In the genomic region with DNA sequence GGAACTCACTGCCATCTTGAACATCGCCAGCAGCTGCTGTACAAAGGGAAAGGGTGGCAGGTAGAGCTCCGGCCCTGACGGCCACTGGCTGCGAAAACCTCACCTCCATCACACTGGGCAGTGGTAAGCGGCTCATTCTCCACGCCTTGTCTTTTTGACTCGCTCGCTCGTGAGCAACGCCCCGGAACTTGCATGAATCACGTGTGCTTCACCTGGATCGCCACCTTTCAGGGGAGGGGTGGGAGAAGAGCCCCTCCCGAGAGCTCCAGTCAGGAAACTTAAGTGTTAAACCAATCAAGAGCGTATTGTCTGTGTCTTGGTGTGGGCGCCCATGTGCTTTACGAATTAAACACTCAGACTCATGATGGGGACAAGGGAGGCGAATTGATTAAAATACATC, we compare ENCODE assay signal across 32 mouse cellular contexts.
DNase-seq lines count a peak whose midpoint lies in the region; ATAC-seq and TF ChIP-seq lines count a peak whose summit lies in the region.
"Had no signal": no experiment of that assay in that cellular context is flagged by ENCODE, and none has a peak within 500 bp of the region (broad histone marks: within the 10 kb centered on the region; RNA-seq: fewer than 3 reads in every experiment).

No protein-coding gene starts in this region.

- 0 out of 2 replicates have a peak, but pooled peaks have one; percentile 18 for ATAC-seq in forebrain, embryonic 14.5 days
- ATAC-seq in hindbrain, embryonic 16.5 days, result no peak
- ATAC-seq in hindbrain, embryonic 12.5 days (ENCODE audit: low FRiP score), result no peak
- ATAC-seq: inflammation-experienced regulatory T-cells, adult 6 months; midbrain, embryonic 15.5 days had no signal

- H3K36me3 ChIP-seq in forebrain, embryonic 14.5 days (ENCODE audit: control insufficient read depth, insufficient read depth, low read length), result no peaks in the 10 kb centered on the region
- no peaks in the 10 kb centered on the region; the same call in 1 of the 2 replicates for H3K36me3 ChIP-seq in forebrain, embryonic 10.5 days (replicated peaks)
- no peaks in the 10 kb centered on the region for H3K36me3 ChIP-seq in hindbrain, embryonic 16.5 days (ENCODE audit: control insufficient read depth, insufficient read depth, low read length)
- 0 out of 2 replicates have a peak, but pooled peaks cover 3% of the 10 kb centered on the region for H3K36me3 ChIP-seq in hindbrain, embryonic 12.5 days
- no peaks in the 10 kb centered on the region for H3K36me3 ChIP-seq in midbrain, embryonic 10.5 days
- H3K36me3 ChIP-seq: embryonic facial prominence, embryonic 15.5 days; liver, embryonic 15.5 days; midbrain, embryonic 15.5 days had no signal

- no peak overlapping the region for H3K4me3 ChIP-seq in forebrain, embryonic 14.5 days (ENCODE audit: low read depth, low read length)
- no peak overlapping the region for H3K4me3 ChIP-seq in forebrain, embryonic 10.5 days
- H3K4me3 ChIP-seq in hindbrain, embryonic 16.5 days (ENCODE audit: low read length), result no peak overlapping the region
- H3K4me3 ChIP-seq in hindbrain, embryonic 12.5 days, result no peak overlapping the region
- H3K4me3 ChIP-seq in midbrain, embryonic 10.5 days, result no peak overlapping the region
- H3K4me3 ChIP-seq: embryonic facial prominence, embryonic 10.5 days; embryonic facial prominence, embryonic 15.5 days; kidney, embryonic 15.5 days; left cerebral cortex, adult 2 months; limb, embryonic 12.5 days; liver, embryonic 15.5 days; midbrain, embryonic 15.5 days had no signal

- no peak overlapping the region for H3K4me2 ChIP-seq in forebrain, embryonic 14.5 days (ENCODE audit: low read length)
- H3K4me2 ChIP-seq in hindbrain, embryonic 16.5 days (ENCODE audit: low read length), result no peak overlapping the region
- no peak overlapping the region for H3K4me2 ChIP-seq in hindbrain, embryonic 12.5 days (replicated peaks)
- H3K4me2 ChIP-seq: embryonic facial prominence, embryonic 15.5 days; heart, embryonic 11.5 days; kidney, embryonic 15.5 days; limb, embryonic 12.5 days; liver, embryonic 15.5 days; lung, embryonic 14.5 days; midbrain, embryonic 15.5 days had no signal

- no peak for TF ChIP-seq CTCF in brain, embryonic 14.5 days (IDR thresholded peaks at IDR 0.05; ENCODE audit: borderline replicate concordance, extremely low read depth, insufficient read depth, insufficient read length)

- TF ChIP-seq POLR2A in brain, embryonic 14.5 days (IDR thresholded peaks at IDR 0.05; ENCODE audit: borderline replicate concordance, extremely low read depth, insufficient read depth, insufficient read length, poor library complexity, severe bottlenecking), result no peak

- no peak overlapping the region for H3K27ac ChIP-seq in forebrain, embryonic 14.5 days (ENCODE audit: low read depth, low read length)
- H3K27ac ChIP-seq in forebrain, embryonic 10.5 days, result no peak overlapping the region
- 0 out of 2 replicates have a peak overlapping the region, but pooled peaks have one; percentile 19 for H3K27ac ChIP-seq in hindbrain, embryonic 16.5 days (ENCODE audit: low read depth, low read length)
- no peak overlapping the region for H3K27ac ChIP-seq in hindbrain, embryonic 12.5 days
- H3K27ac ChIP-seq in midbrain, embryonic 10.5 days (replicated peaks), result no peak overlapping the region
- H3K27ac ChIP-seq: embryonic facial prominence, embryonic 10.5 days; embryonic facial prominence, embryonic 15.5 days; kidney, embryonic 15.5 days; left cerebral cortex, adult 2 months; limb, embryonic 12.5 days; liver, embryonic 15.5 days; midbrain, embryonic 15.5 days; stomach, postnatal 0 days had no signal

- peaks cover 2% of the 10 kb centered on the region; the same call in 1 of the 2 replicates for H3K4me1 ChIP-seq in forebrain, embryonic 14.5 days (ENCODE audit: control insufficient read depth, insufficient read depth, low read length)
- H3K4me1 ChIP-seq in forebrain, embryonic 10.5 days, result peaks cover 9% of the 10 kb centered on the region
- H3K4me1 ChIP-seq in hindbrain, embryonic 16.5 days (ENCODE audit: control insufficient read depth, insufficient read depth, low read depth, low read length), result peaks cover 2% of the 10 kb centered on the region
- H3K4me1 ChIP-seq in hindbrain, embryonic 12.5 days, result peaks cover 16% of the 10 kb centered on the region
- peaks cover 24% of the 10 kb centered on the region for H3K4me1 ChIP-seq in midbrain, embryonic 10.5 days
- H3K4me1 ChIP-seq: liver, embryonic 15.5 days had no signal

- no peaks in the 10 kb centered on the region for H3K27me3 ChIP-seq in forebrain, embryonic 14.5 days (replicated peaks; ENCODE audit: control insufficient read depth, insufficient read depth, low read length)
- H3K27me3 ChIP-seq in forebrain, embryonic 10.5 days (ENCODE audit: poor library complexity, severe bottlenecking), result no peaks in the 10 kb centered on the region
- no peaks in the 10 kb centered on the region for H3K27me3 ChIP-seq in hindbrain, embryonic 16.5 days (replicated peaks; ENCODE audit: control insufficient read depth, insufficient read depth, low read length)
- peaks cover 3% of the 10 kb centered on the region; the same call in 1 of the 2 replicates for H3K27me3 ChIP-seq in hindbrain, embryonic 12.5 days
- no peaks in the 10 kb centered on the region for H3K27me3 ChIP-seq in midbrain, embryonic 10.5 days (ENCODE audit: low read depth, poor library complexity, severe bottlenecking)
- H3K27me3 ChIP-seq: embryonic facial prominence, embryonic 15.5 days; kidney, embryonic 15.5 days; limb, embryonic 12.5 days; liver, embryonic 15.5 days; midbrain, embryonic 15.5 days had no signal

- H3K9ac ChIP-seq in forebrain, embryonic 14.5 days (ENCODE audit: low read length), result no peak overlapping the region
- no peak overlapping the region for H3K9ac ChIP-seq in hindbrain, embryonic 16.5 days (ENCODE audit: low read depth, low read length)
- no peak overlapping the region for H3K9ac ChIP-seq in hindbrain, embryonic 12.5 days
- H3K9ac ChIP-seq: embryonic facial prominence, embryonic 15.5 days; kidney, embryonic 15.5 days; limb, embryonic 12.5 days; liver, embryonic 15.5 days; lung, embryonic 14.5 days; midbrain, embryonic 15.5 days had no signal

- H3K9me3 ChIP-seq in forebrain, embryonic 14.5 days (replicated peaks; ENCODE audit: control insufficient read depth, low read length), result no peaks in the 10 kb centered on the region
- H3K9me3 ChIP-seq in forebrain, embryonic 10.5 days, result no peaks in the 10 kb centered on the region
- no peaks in the 10 kb centered on the region for H3K9me3 ChIP-seq in hindbrain, embryonic 16.5 days (ENCODE audit: control insufficient read depth, low read length)
- no peaks in the 10 kb centered on the region for H3K9me3 ChIP-seq in hindbrain, embryonic 12.5 days (replicated peaks)
- H3K9me3 ChIP-seq in midbrain, embryonic 10.5 days (replicated peaks), result no peaks in the 10 kb centered on the region
- H3K9me3 ChIP-seq: embryonic facial prominence, embryonic 10.5 days; embryonic facial prominence, embryonic 15.5 days; kidney, embryonic 15.5 days; limb, embryonic 12.5 days; liver, embryonic 15.5 days; midbrain, embryonic 15.5 days had no signal

- DNase-seq in forebrain, embryonic 14.5 days (ENCODE audit: low spot score), result no peak
- no peak for DNase-seq in forebrain, embryonic 10.5 days (ENCODE audit: extremely low spot score, low spot score)
- peak; percentile 34 for DNase-seq in brain, embryonic 14.5 days (ENCODE audit: low read depth)
- no peak for DNase-seq in spleen, postnatal 4 days (ENCODE audit: low spot score in 2 of 2)
- DNase-seq in midbrain, embryonic 10.5 days (ENCODE audit: low spot score), result no peak
- DNase-seq: adrenal gland, adult 8-10 months; cerebellum, adult 8-10 months; cerebellum, postnatal 25 days; gastrocnemius, postnatal 36 days; heart, adult 18-20 months; heart, postnatal 36 days; kidney, adult 11 months; kidney, postnatal 25 days; lung, embryonic 14.5 days; lung, postnatal 14 days; retina, postnatal 1 day; right cerebral cortex, postnatal 14 days; spleen, adult 18-20 months; thymus, adult 18-20 months; thymus, postnatal 36 days had no signal

- WGBS in forebrain, embryonic 14.5 days, result 91% methylated on average over 18 of the region's 18 CpGs
- 93% methylated on average over 18 of the region's 18 CpGs for WGBS in forebrain, embryonic 10.5 days
- 88% methylated on average over 18 of the region's 18 CpGs for WGBS in hindbrain, embryonic 16.5 days
- WGBS in hindbrain, embryonic 12.5 days, result 94% methylated on average over 18 of the region's 18 CpGs
- WGBS in midbrain, embryonic 10.5 days, result 93% methylated on average over 18 of the region's 18 CpGs
